Mouse (Mus musculus): ENCODE measurements around the gene Mob3b. TPM values are rescaled to one million over a fixed set of nuclear protein-coding genes. Genes with fewer than 3 reads are reported as not detected.

The Mob3b gene
- polyA plus RNA-seq, 2 experiments from 2014 or later, result 5.8 to 6.5 TPM

DNA sequence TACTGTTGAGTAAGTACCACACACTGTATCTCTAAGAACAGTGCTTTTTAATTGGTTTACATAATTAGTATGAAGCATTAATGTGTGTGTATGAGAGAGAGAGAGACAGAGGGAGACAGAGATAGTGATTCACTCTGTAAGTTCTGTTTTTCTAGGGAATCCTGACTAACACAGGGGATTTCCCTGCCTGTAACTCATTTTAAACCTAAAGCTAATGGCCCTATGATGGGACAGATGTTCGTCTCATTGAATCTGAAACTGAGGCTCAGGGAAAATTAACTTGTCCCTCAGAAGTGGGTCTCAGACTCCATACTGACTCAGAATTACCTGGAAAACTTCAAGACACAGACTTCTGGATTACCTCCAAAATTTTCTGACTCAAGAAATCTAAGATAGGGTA is 96.3 kb downstream of the Mob3b start:
- ATAC-seq, result no peak

DNA sequence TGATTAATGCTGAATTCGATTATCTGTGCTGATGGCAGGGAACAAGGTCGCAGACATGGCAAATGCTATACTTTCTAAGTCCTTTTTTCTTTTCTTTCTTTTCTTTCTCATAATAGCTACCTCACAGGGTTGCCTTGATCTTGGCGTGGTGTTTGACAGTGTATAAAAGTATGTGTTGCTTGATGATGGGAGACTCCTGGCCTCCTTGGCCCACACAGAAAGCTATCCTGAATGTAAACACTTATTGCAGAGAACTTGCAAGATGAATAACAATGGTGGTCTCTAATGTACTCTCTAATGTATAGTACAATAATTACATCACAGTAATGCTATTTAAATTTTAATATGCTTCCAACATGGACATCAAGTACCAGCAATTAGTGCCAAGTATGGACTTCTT is 96.9 kb downstream of the Mob3b start:
- ATAC-seq, result no peak

GRCm38 (mm10) chr4:35054362-35054761 is 102.9 kb downstream of the Mob3b start:
- no peak for ATAC-seq

GRCm38 (mm10) chr4:35052174-35052942 is 104.9 kb downstream of the Mob3b start:
- no peak for ATAC-seq

GRCm38 (mm10) chr4:35051152-35051551 is 106.1 kb downstream of the Mob3b start:
- ATAC-seq, result no peak

DNA sequence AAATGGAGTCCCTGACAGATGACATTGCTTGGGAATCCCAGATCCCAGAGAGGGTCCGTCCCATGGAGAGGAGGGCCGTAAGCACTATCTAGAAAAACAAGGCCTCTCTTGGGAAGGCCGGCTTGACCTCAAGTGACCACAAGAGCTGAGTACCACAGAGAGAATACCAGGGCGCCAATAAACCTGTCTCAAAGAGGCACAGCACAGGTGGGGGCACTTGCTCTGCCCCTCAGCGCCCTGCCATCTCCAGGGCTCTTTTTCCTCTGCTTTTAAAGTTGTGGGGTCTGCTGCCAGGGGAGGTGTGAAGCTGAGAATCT is 107.6 kb downstream of the Mob3b start:
- ATAC-seq, result no peak

- ATAC-seq, result no peak
Observed at GRCm38 (mm10) chr4:35049036-35049741, 108.1 kb downstream of the Mob3b start.

- no peak for ATAC-seq
Observed at GRCm38 (mm10) chr4:35040896-35041295, 116.4 kb downstream of the Mob3b start.

DNA sequence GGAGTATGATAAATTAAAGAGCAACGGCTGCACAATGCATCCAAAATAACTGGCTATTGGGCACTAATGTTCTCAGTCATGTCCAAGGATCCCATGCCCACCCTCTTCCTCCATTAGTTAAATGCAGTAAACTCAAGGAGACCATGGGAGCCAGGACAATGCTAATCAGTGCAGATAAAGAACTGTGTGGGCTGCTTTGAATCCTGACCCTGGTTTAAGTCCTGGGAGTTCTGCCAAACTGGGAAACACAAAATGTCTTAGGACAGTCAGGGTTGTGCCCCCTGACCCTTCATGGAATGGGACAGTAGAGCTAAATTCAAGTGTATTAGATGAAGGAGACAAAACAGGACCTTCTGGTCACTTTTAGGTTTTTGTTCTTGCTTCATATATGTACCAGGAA is 117.0 kb downstream of the Mob3b start:
- ATAC-seq, result no peak

- ATAC-seq, result no peak
Observed at GRCm38 (mm10) chr4:35037824-35038223, 119.5 kb downstream of the Mob3b start.

GRCm38 (mm10) chr4:35034504-35035290 is 122.6 kb downstream of the Mob3b start:
- no peak for ATAC-seq

DNA sequence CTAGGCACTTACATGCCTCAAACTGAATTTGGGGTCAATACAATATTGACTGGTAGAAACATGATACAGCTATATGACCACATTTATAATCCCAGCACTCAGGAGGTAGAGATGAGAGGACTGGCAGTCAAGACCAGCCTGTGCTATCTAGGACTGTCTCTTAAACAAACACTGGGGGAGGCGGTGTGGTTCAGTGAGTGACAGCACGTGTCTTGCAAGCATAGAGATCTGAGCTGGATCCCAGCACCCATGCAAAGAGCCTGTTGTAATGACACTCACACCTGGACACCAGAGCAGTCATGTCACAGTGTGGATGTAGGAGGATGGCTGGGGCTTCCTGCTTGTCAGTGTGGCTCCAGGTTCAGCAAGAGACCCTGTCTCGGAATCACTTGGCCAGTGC is 124.5 kb downstream of the Mob3b start:
- ATAC-seq, result no peak

DNA sequence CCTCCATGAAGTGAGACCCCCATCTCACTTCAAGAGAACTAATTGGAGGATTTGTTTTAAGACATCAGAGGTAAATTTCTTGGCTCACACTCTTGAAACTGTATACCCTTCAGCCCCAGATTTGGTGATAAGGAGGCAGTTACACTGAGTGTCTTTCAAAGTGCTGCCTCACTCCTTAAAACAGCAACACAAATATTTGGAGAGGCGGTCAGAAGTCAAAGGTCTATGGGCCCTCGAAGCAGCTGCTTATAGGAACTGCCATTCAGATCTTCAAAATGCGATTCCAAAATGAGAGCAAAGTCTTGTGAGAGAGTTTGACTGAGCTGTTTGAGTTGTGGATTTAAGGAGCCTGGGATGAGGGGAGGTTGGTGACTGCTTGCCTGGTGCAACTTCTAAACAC is 125.7 kb downstream of the Mob3b start:
- ATAC-seq, result no peak

DNA sequence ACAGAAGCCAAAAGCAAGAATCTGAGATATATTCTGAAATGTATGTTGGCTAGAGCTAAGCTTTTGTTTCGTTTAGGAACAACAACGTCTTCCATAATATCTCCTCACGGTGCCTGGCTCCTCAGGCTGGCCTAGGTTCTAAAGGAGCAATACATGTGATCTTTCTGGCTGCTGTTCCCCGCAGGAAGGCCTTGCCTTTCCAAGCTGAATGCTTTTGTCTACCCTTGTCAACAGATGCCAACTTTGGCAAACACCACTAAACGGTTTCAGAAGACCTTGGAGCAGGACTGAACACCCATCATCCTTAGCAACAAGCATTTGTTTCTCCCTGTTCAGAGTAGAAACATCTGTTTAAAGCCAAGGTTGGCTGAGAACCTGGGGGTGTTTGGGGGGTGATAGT is 126.1 kb downstream of the Mob3b start:
- no peak for ATAC-seq

DNA sequence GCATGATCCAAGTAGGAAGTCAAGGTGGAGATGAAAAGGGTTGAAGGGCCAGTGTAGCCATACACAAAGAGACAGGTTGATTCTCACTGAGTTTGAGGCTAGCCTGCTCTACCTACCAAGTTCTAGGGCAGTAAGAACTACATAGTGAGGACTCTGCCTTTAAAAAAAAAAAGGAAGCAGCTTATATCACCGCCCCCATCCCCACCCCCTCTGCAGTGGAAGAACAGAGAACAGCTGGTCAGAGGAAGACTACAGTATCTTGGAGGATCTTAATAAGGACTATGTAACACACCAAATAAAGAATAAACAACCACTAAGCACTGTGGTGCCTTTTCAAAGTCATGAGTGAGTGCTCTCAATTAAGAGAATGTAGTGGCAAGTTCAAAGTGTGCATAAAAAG is 138.9 kb downstream of the Mob3b start:
- no peak for ATAC-seq

- no peak for ATAC-seq
Observed at GRCm38 (mm10) chr4:35012401-35013307, 144.6 kb downstream of the Mob3b start.

DNA sequence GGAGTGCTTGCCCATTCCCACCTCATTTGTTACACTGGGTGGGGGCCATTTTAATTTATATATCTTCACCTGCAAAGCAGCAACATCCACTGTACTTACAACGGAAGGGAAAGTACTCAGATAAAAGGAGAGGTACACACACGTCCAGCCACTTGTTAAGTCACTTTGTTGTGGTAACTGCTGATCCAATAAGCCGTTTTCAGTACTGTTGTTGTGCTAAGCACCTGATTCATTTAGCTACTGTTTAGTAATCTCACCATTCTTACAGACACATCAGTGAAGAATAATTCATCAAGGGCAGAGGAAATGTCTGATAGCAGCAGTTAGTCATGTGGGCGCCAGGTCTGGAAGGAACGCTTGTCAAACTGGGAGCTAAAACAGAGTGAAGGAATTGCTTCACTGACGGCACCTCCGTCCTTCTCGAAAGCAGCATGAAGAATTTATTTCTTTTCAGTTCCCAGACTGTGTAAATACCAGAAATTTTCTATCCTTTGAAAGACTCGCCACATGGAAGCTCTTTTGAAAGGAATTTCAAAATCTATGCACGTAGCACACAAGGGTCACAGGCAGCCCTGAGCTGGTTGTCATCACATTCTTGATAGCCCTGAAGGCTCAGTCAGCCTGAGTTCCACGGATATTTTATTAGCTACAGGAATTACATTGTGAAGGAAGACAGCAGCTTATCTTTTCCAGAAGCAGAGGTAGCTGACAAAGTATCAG is 150.6 kb downstream of the Mob3b start:
- ATAC-seq, result peak; percentile 62

- no peak for ATAC-seq
Observed at GRCm38 (mm10) chr4:35006056-35006455, 151.2 kb downstream of the Mob3b start.

GRCm38 (mm10) chr4:35005068-35005769 is 152.1 kb downstream of the Mob3b start:
- no peak for ATAC-seq

DNA sequence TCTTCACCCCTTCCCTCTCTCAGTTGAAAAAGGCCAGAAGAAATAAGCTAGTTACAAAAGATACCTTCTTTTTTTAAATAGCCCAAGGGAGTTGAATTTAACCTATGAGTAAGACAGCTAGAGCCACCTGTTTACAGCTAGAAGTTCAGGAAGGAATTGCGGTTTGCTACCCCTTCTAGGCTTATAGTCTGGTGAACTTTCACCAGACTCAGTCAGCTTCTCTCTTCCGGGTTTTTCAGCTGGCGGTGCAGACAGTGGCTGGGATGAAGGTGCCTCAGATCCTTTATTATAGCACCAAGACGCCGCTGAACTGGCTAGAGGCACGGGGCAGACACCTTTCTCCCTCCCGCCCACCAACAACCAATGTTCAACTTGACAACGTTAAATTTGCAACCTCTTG is 152.8 kb downstream of the Mob3b start:
- peak; percentile 49 for ATAC-seq

All from CD4-positive, CD25-positive, alpha-beta regulatory T cell, adult 4 months (primary cell).